Mouse (Mus musculus) cortical plate, adult 2 months (tissue): ENCODE measurements around the gene Ddrgk1.

Source experiments
- CTCF ChIP-seq: fragments of 200-500 bp; IDR thresholded peaks from 2 replicates; pipeline ENCODE4 v1.5.1; 2011; ENCODE audit warnings: mild to moderate bottlenecking, control low read depth, low read length; ENCODE audit not compliant: insufficient read depth; ENCODE audit errors: extremely low read depth
- POLR2A ChIP-seq: fragments of 200-500 bp; IDR thresholded peaks from 2 replicates; pipeline ENCODE4 v1.6.1; 2011; ENCODE audit warnings: mild to moderate bottlenecking, low read length, control low read depth; ENCODE audit not compliant: insufficient read depth; ENCODE audit errors: extremely low read depth

GRCm38 (mm10) chr2:130679154-130679553 lies 14.7 kb upstream of the Ddrgk1 start:
- TF ChIP-seq CTCF, result no peak
- no peak for TF ChIP-seq POLR2A
